Mouse (Mus musculus): ENCODE data around the gene Kcnn4.

- TF ChIP-seq EP300 (IDR thresholded peaks at IDR 0.05; ENCODE audit: low read depth) (no peak), CTCF (IDR thresholded peaks at IDR 0.05; ENCODE audit: low read depth) (no peak)
These were observed 45.2 kb downstream of the Kcnn4 start for GRCm38 (mm10) chr7:24415261-24415660.
